Mouse (Mus musculus) hindbrain, embryonic 14.5 days (tissue): ENCODE results near the gene Bcor. TPM values are rescaled to one million over a fixed set of nuclear protein-coding genes. Genes with fewer than 3 reads are reported as not detected.

Source experiments
- ATAC-seq: fragments of 200-750 bp; cut with Nextera tagmentation; 2 replicates; pipeline ENCODE4 v1.8.0; 2017; ENCODE audit warnings: moderate number of reproducible peaks, mild to moderate bottlenecking, moderate TSS enrichment, moderate library complexity; ENCODE audit not compliant: low FRiP score
- DNase-seq: peaks from one replicate; pipeline ENCODE4 v3.0.0-alpha.2; 2015; ENCODE audit warnings: low spot score
- H3K27ac ChIP-seq: fragments of 300-500 bp; sonication (generic); 2 replicates; pipeline ENCODE4 v1.5.1; 2014; ENCODE audit warnings: mild to moderate bottlenecking, moderate library complexity
- H3K27me3 ChIP-seq: fragments of 300-500 bp; sonication (generic); 2 replicates; pipeline ENCODE4 v1.6.1; 2014; ENCODE audit warnings: mild to moderate bottlenecking, low read length, mixed read lengths; ENCODE audit not compliant: control insufficient read depth, insufficient read depth
- H3K36me3 ChIP-seq: fragments of 300-500 bp; sonication (generic); replicated peaks from 2 replicates; pipeline ENCODE4 v1.6.1; 2014; ENCODE audit not compliant: control insufficient read depth, insufficient read depth
- H3K4me1 ChIP-seq: fragments of 300-500 bp; sonication (generic); replicated peaks from 2 replicates; pipeline ENCODE4 v1.6.1; 2014; ENCODE audit warnings: antibody characterized with exemption, low read length, mixed read lengths; ENCODE audit not compliant: control insufficient read depth, insufficient read depth
- H3K4me2 ChIP-seq: fragments of 300-500 bp; sonication (generic); replicated peaks from 2 replicates; pipeline ENCODE4 v1.6.1; 2014; ENCODE audit warnings: mild to moderate bottlenecking, moderate library complexity
- H3K4me3 ChIP-seq: fragments of 300-500 bp; sonication (generic); replicated peaks from 2 replicates; pipeline ENCODE4 v1.5.1; 2014; ENCODE audit warnings: mild to moderate bottlenecking, low read length
- H3K9ac ChIP-seq: fragments of 300-500 bp; sonication (generic); 2 replicates; pipeline ENCODE4 v1.6.1; 2014
- H3K9me3 ChIP-seq: fragments of 300-500 bp; sonication (generic); 2 replicates; pipeline ENCODE4 v1.6.1; 2016; ENCODE audit warnings: low read length; ENCODE audit not compliant: control insufficient read depth
- WGBS: fragments of 180-500 bp; shearing (Covaris S2); extraction: QIAGEN DNeasy Blood & Tissue Kit; methylation state at CpG from one replicate; pipeline ENCODE4 v1.1.7; 2014; 5-methylcytosine and 5-hydroxymethylcytosine counted together
- polyA plus RNA-seq: library from polyadenylated mRNA; unstranded; fragments of >200 nt; fragmentation: Nextera tagmentation; extraction: Ambion mirVana; gene quantifications from 2 replicates; pipeline ENCODE4 v1.2.1, GENCODE M21; 2014

The Bcor gene
- polyA plus RNA-seq, 1 experiment from 2014 or later = 17.5 TPM

- H3K27me3 ChIP-seq = peaks cover 89% of the 10 kb centered on the region
- 8% methylated on average over 18 of the region's 18 CpGs for WGBS
These were observed 74.9 kb downstream of the Bcor start for GRCm38 (mm10) chrX:12085290-12085689.

GRCm38 (mm10) chrX:12084698-12085097 lies 75.5 kb downstream of the Bcor start:
- Histone ChIP-seq H3K4me1 (peaks cover 18% of the 10 kb centered on the region), H3K9ac (no peak overlapping the region), H3K9me3 (no peaks in the 10 kb centered on the region), H3K36me3 (no peaks in the 10 kb centered on the region), H3K4me2 (no peak overlapping the region), H3K27me3 (peaks cover 87% of the 10 kb centered on the region), H3K27ac (no peak overlapping the region), H3K4me3 (no peak overlapping the region)
- DNase-seq = no peak
- 37% methylated on average over 4 of the region's 4 CpGs for WGBS
- ATAC-seq = no peak

More at GRCm38 (mm10) chrX:12085290-12085689, 74.9 kb downstream of the Bcor start:
- Histone ChIP-seq H3K9ac (no peak overlapping the region), H3K4me3 (no peak overlapping the region), H3K27ac (no peak overlapping the region), H3K9me3 (no peaks in the 10 kb centered on the region), H3K4me2 (no peak overlapping the region), H3K4me1 (peaks cover 24% of the 10 kb centered on the region), H3K36me3 (no peaks in the 10 kb centered on the region)
- ATAC-seq (no peak), DNase-seq (no peak)

- Histone ChIP-seq H3K4me2 (no peak overlapping the region), H3K4me3 (no peak overlapping the region), H3K27me3 (peaks cover 83% of the 10 kb centered on the region), H3K9me3 (no peaks in the 10 kb centered on the region), H3K4me1 (peaks cover 13% of the 10 kb centered on the region), H3K27ac (no peak overlapping the region), H3K9ac (no peak overlapping the region), H3K36me3 (no peaks in the 10 kb centered on the region)
- ATAC-seq (no peak), DNase-seq (no peak)
- 23% methylated on average over 10 of the region's 10 CpGs for WGBS
These were observed 76.5 kb downstream of the Bcor start for GRCm38 (mm10) chrX:12083631-12084030.

- Histone ChIP-seq H3K9me3 (no peaks in the 10 kb centered on the region), H3K4me1 (peaks cover 13% of the 10 kb centered on the region), H3K4me3 (no peak overlapping the region), H3K4me2 (no peak overlapping the region), H3K27me3 (peaks cover 79% of the 10 kb centered on the region), H3K36me3 (no peaks in the 10 kb centered on the region), H3K27ac (no peak overlapping the region), H3K9ac (no peak overlapping the region)
- peak; percentile 23 for DNase-seq
- 15% methylated on average over 16 of the region's 16 CpGs for WGBS
- no peak for ATAC-seq
These were observed 77.4 kb downstream of the Bcor start for GRCm38 (mm10) chrX:12082736-12083135.

- 25% methylated on average over 5 of the region's 5 CpGs for WGBS
- no peaks in the 10 kb centered on the region for H3K36me3 ChIP-seq
- H3K9me3 ChIP-seq = no peaks in the 10 kb centered on the region
- DNase-seq (no peak), ATAC-seq (no peak)
- no peak overlapping the region for H3K27ac ChIP-seq
- H3K27me3 ChIP-seq = peaks cover 79% of the 10 kb centered on the region
- no peak overlapping the region for H3K4me2 ChIP-seq
- no peak overlapping the region for H3K9ac ChIP-seq
- H3K4me1 ChIP-seq = peaks cover 13% of the 10 kb centered on the region
- no peak overlapping the region for H3K4me3 ChIP-seq
These were observed 78.0 kb downstream of the Bcor start for GRCm38 (mm10) chrX:12082184-12082583.

GRCm38 (mm10) chrX:12081741-12082155 lies 78.4 kb downstream of the Bcor start:
- H3K4me2 ChIP-seq = peak overlapping the region; percentile 62
- WGBS = 6% methylated on average over 22 of the region's 22 CpGs
- ATAC-seq (no peak), DNase-seq (no peak)
- H3K36me3 ChIP-seq = no peaks in the 10 kb centered on the region
- H3K27ac ChIP-seq = no peak overlapping the region
- peaks cover 79% of the 10 kb centered on the region for H3K27me3 ChIP-seq
- no peaks in the 10 kb centered on the region for H3K9me3 ChIP-seq
- no peak overlapping the region for H3K9ac ChIP-seq
- peak overlapping the region; percentile 62 for H3K4me3 ChIP-seq
- peaks cover 13% of the 10 kb centered on the region for H3K4me1 ChIP-seq

- no peak for DNase-seq
- Histone ChIP-seq H3K9me3 (no peaks in the 10 kb centered on the region), H3K27ac (peak overlapping the region; percentile 93), H3K36me3 (no peaks in the 10 kb centered on the region), H3K27me3 (peaks cover 81% of the 10 kb centered on the region), H3K4me1 (peaks cover 7% of the 10 kb centered on the region), H3K9ac (peak overlapping the region; percentile 80), H3K4me3 (peak overlapping the region; percentile 62), H3K4me2 (peak overlapping the region; percentile 62)
- peak; percentile 9; the same call in 1 of the 2 replicates for ATAC-seq
- WGBS = 5% methylated on average over 48 of the region's 61 CpGs
These were observed 79.0 kb downstream of the Bcor start for GRCm38 (mm10) chrX:12080904-12081740.

GRCm38 (mm10) chrX:12080095-12080903 lies 79.9 kb downstream of the Bcor start:
- peak overlapping the region; percentile 62 for H3K4me2 ChIP-seq
- H3K36me3 ChIP-seq = no peaks in the 10 kb centered on the region
- DNase-seq (peak; percentile 57), ATAC-seq (peak; percentile 34; the same call in 1 of the 2 replicates)
- H3K9me3 ChIP-seq = no peaks in the 10 kb centered on the region
- H3K4me3 ChIP-seq = peak overlapping the region; percentile 62
- H3K27ac ChIP-seq = peak overlapping the region; percentile 93
- H3K9ac ChIP-seq = peak overlapping the region; percentile 80
- H3K4me1 ChIP-seq = peaks cover 6% of the 10 kb centered on the region
- 1% methylated on average over 36 of the region's 97 CpGs for WGBS
- peaks cover 85% of the 10 kb centered on the region for H3K27me3 ChIP-seq
